Mouse (Mus musculus) lung, postnatal 0 days (tissue): ENCODE results near the gene Ranbp17. TPM values are rescaled to one million over a fixed set of nuclear protein-coding genes. Genes with fewer than 3 reads are reported as not detected.

Experiments used
- ATAC-seq: fragments of 200-750 bp; cut with Nextera tagmentation; 2 replicates; pipeline ENCODE4 v1.8.0; 2017; ENCODE audit warnings: moderate library complexity
- DNase-seq: peaks from one replicate; pipeline ENCODE4 v3.0.0-alpha.2; 2016; ENCODE audit warnings: low spot score
- H3K27ac ChIP-seq: fragments of 300-500 bp; sonication (generic); 2 replicates; pipeline ENCODE4 v1.5.1; 2014; ENCODE audit warnings: antibody characterized with exemption, mild to moderate bottlenecking, low read length, mixed read lengths
- H3K27me3 ChIP-seq: fragments of 300-500 bp; sonication (generic); replicated peaks from 2 replicates; pipeline ENCODE4 v1.6.1; 2014; ENCODE audit warnings: low read length, mixed read lengths; ENCODE audit not compliant: insufficient read depth
- H3K36me3 ChIP-seq: fragments of 300-500 bp; sonication (generic); 2 replicates; pipeline ENCODE4 v1.6.1; 2014; ENCODE audit warnings: low read length, mixed read lengths; ENCODE audit not compliant: insufficient read depth
- H3K4me1 ChIP-seq: fragments of 300-500 bp; sonication (generic); 2 replicates; pipeline ENCODE4 v1.6.1; 2014; ENCODE audit warnings: antibody characterized with exemption, low read depth, low read length, mixed read lengths; ENCODE audit not compliant: insufficient read depth
- H3K4me2 ChIP-seq: fragments of 300-500 bp; sonication (generic); replicated peaks from 2 replicates; pipeline ENCODE4 v1.6.1; 2014; ENCODE audit warnings: low read depth, mild to moderate bottlenecking, low read length, moderate library complexity, mixed read lengths
- H3K4me3 ChIP-seq: fragments of 300-500 bp; sonication (generic); 2 replicates; pipeline ENCODE4 v1.5.1; 2014; ENCODE audit warnings: low read depth, low read length
- H3K9ac ChIP-seq: fragments of 300-500 bp; sonication (generic); replicated peaks from 2 replicates; pipeline ENCODE4 v1.6.1; 2014; ENCODE audit warnings: low read depth, mild to moderate bottlenecking
- H3K9me3 ChIP-seq: fragments of 300-500 bp; sonication (generic); 2 replicates; pipeline ENCODE4 v1.6.1; 2016; ENCODE audit warnings: low read length, mixed read lengths
- CTCF ChIP-seq: IDR thresholded peaks from 2 replicates; pipeline ENCODE4 v1.5.1; 2016; ENCODE audit warnings: antibody characterized with exemption, mild to moderate bottlenecking
- EP300 ChIP-seq: IDR thresholded peaks from 2 replicates; pipeline ENCODE4 v1.6.1; 2016; ENCODE audit warnings: antibody characterized with exemption, mild to moderate bottlenecking, control low read depth
- WGBS: fragments of 180-500 bp; shearing (Covaris S2); extraction: QIAGEN DNeasy Blood & Tissue Kit; methylation state at CpG from one replicate; pipeline ENCODE4 v1.1.7; 2014; 5-methylcytosine and 5-hydroxymethylcytosine counted together
- polyA plus RNA-seq: library from polyadenylated mRNA; unstranded; fragments of >200 nt; fragmentation: Nextera tagmentation; extraction: Ambion mirVana; gene quantifications from 2 replicates; pipeline ENCODE4 v1.2.1, GENCODE M21; 2015

Gene Ranbp17
- polyA plus RNA-seq, 1 experiment from 2014 or later: 2.5 TPM

DNA sequence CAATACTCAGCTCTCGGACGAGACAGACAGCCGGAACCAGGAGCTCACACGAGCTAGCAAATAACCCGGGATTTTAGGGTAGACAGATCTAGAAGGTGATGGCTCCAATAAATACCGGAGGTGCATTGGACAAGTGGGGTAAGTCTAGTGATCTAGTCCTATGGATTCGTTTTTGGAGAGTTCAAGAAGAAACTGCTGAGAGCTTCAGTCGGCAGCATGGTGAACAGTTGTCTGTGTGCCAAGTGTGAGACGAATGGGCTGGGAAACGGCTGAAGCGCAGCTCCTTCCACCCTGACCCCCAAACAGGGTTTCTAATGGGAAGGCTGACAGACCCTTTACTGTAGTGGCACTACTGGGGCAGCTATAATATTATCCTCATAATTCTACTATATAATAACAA is 214.2 kb downstream of the Ranbp17 start:
- H3K9me3 ChIP-seq: no peaks in the 10 kb centered on the region
- no peak overlapping the region for H3K9ac ChIP-seq
- H3K4me3 ChIP-seq: no peak overlapping the region
- H3K4me2 ChIP-seq: no peak overlapping the region
- no peaks in the 10 kb centered on the region for H3K36me3 ChIP-seq
- H3K4me1 ChIP-seq: no peaks in the 10 kb centered on the region
- no peaks in the 10 kb centered on the region for H3K27me3 ChIP-seq
- 66% methylated on average over 11 of the region's 11 CpGs for WGBS
- DNase-seq (no peak), ATAC-seq (no peak)
- no peak for TF ChIP-seq CTCF
- TF ChIP-seq EP300: no peak
- no peak overlapping the region for H3K27ac ChIP-seq

GRCm38 (mm10) chr11:33297121-33297520 is 216.4 kb downstream of the Ranbp17 start:
- Histone ChIP-seq H3K27me3 (no peaks in the 10 kb centered on the region), H3K4me3 (no peak overlapping the region), H3K9me3 (no peaks in the 10 kb centered on the region), H3K27ac (no peak overlapping the region), H3K4me1 (no peaks in the 10 kb centered on the region), H3K36me3 (no peaks in the 10 kb centered on the region), H3K9ac (no peak overlapping the region), H3K4me2 (no peak overlapping the region)
- TF ChIP-seq EP300 (no peak), CTCF (no peak)
- WGBS: 81% methylated on average over 8 of the region's 8 CpGs
- DNase-seq (no peak), ATAC-seq (no peak)

DNA sequence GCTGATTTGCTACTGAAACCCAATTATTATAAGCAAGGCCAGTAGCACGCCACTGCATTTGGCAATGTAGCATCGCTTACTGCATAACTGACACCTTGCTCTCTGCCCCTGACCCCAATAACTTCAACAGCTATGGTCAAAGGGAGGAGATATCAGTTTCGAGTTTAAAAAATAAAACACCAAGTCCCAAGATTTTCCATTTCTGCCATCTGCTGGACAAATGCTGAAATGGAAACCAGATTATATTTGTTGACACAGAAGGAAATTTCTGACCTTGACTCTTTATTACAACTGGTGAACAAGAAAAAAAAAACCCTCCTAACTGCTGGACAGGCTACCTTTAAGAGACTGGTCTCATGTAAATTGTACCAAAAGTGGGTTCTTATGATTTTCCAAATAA is 218.1 kb downstream of the Ranbp17 start:
- H3K9ac ChIP-seq: no peak overlapping the region
- WGBS: 31% methylated on average over 3 of the region's 3 CpGs
- no peaks in the 10 kb centered on the region for H3K36me3 ChIP-seq
- DNase-seq (peak; percentile 50), ATAC-seq (no peak)
- TF ChIP-seq EP300: no peak
- TF ChIP-seq CTCF: peak; percentile 67
- no peak overlapping the region for H3K4me3 ChIP-seq
- no peaks in the 10 kb centered on the region for H3K4me1 ChIP-seq
- no peak overlapping the region for H3K27ac ChIP-seq
- H3K4me2 ChIP-seq: no peak overlapping the region
- no peaks in the 10 kb centered on the region for H3K27me3 ChIP-seq
- H3K9me3 ChIP-seq: no peaks in the 10 kb centered on the region

- H3K9me3 ChIP-seq: no peaks in the 10 kb centered on the region
- TF ChIP-seq CTCF: no peak
- TF ChIP-seq EP300: no peak
- H3K27ac ChIP-seq: no peak overlapping the region
- H3K4me3 ChIP-seq: no peak overlapping the region
- H3K4me2 ChIP-seq: no peak overlapping the region
- H3K4me1 ChIP-seq: no peaks in the 10 kb centered on the region
- H3K27me3 ChIP-seq: no peaks in the 10 kb centered on the region
- DNase-seq (peak; percentile 6), ATAC-seq (peak; percentile 33)
- H3K9ac ChIP-seq: no peak overlapping the region
- no peaks in the 10 kb centered on the region for H3K36me3 ChIP-seq
- WGBS: 49% methylated on average over 6 of the region's 6 CpGs
Observed at GRCm38 (mm10) chr11:33294063-33294462, 219.5 kb downstream of the Ranbp17 start.

GRCm38 (mm10) chr11:33278571-33278970 is 235.0 kb downstream of the Ranbp17 start:
- H3K9ac ChIP-seq: no peak overlapping the region
- TF ChIP-seq EP300: no peak
- no peak for TF ChIP-seq CTCF

GRCm38 (mm10) chr11:33276637-33277036 is 236.9 kb downstream of the Ranbp17 start, which contains the start of gene Gm12117:
Gene Gm12117 (minus strand): TSS chr11:33276737.
- no peak within 1 kb of the TSS for H3K27ac ChIP-seq

More at GRCm38 (mm10) chr11:33278571-33278970, 235.0 kb downstream of the Ranbp17 start:
- H3K27me3 ChIP-seq: no peaks in the 10 kb centered on the region
- H3K4me1 ChIP-seq: no peaks in the 10 kb centered on the region
- WGBS: 58% methylated on average over 2 of the region's 2 CpGs
- H3K9me3 ChIP-seq: no peaks in the 10 kb centered on the region
- ATAC-seq: no peak
- no peak overlapping the region for H3K27ac ChIP-seq
- H3K4me3 ChIP-seq: no peak overlapping the region
- H3K4me2 ChIP-seq: no peak overlapping the region
- no peaks in the 10 kb centered on the region for H3K36me3 ChIP-seq
- DNase-seq: no peak

GRCm38 (mm10) chr11:33274816-33275215 is 238.7 kb downstream of the Ranbp17 start:
- no peak overlapping the region for H3K4me3 ChIP-seq
- no peaks in the 10 kb centered on the region for H3K36me3 ChIP-seq
- no peak for DNase-seq
- no peak for ATAC-seq
- no peak overlapping the region for H3K27ac ChIP-seq
- H3K4me2 ChIP-seq: no peak overlapping the region
- no peak overlapping the region for H3K9ac ChIP-seq
- H3K9me3 ChIP-seq: no peaks in the 10 kb centered on the region
- 71% methylated on average over 3 of the region's 3 CpGs for WGBS
- no peaks in the 10 kb centered on the region for H3K4me1 ChIP-seq
- no peaks in the 10 kb centered on the region for H3K27me3 ChIP-seq
- TF ChIP-seq EP300: no peak
- TF ChIP-seq CTCF: no peak

More at GRCm38 (mm10) chr11:33276637-33277036, 236.9 kb downstream of the Ranbp17 start, which contains the start of gene Gm12117:
- no peaks in the 10 kb centered on the region for H3K9me3 ChIP-seq
- H3K27me3 ChIP-seq: no peaks in the 10 kb centered on the region
- WGBS: 97% methylated on average over 3 of the region's 3 CpGs
- TF ChIP-seq CTCF: no peak
- no peak for TF ChIP-seq EP300
- no peaks in the 10 kb centered on the region for H3K36me3 ChIP-seq
- H3K4me3 ChIP-seq: no peak within 1 kb of the TSS
- H3K4me1 ChIP-seq: no peaks in the 10 kb centered on the region
- no peak for DNase-seq
- H3K9ac ChIP-seq: no peak within 1 kb of the TSS
- H3K4me2 ChIP-seq: no peak within 1 kb of the TSS
- ATAC-seq: no peak
